Mouse (Mus musculus) spleen, adult 2 months (tissue): ENCODE measurements around the gene Gpc5. TPM values are rescaled to one million over a fixed set of nuclear protein-coding genes. Genes with fewer than 3 reads are reported as not detected.

Experiments used
- DNase-seq, 2 experiments: peaks; one replicate each; pipeline versions ENCODE4 v3.0.0 to v3.0.0-alpha.2; 2012 to 2021; ENCODE audit warnings: low spot score in 2 of 2, low read depth in 1 of 2
- H3K27ac ChIP-seq: fragments of 200-500 bp; 2 replicates; pipeline ENCODE4 v1.5.1; 2012; ENCODE audit warnings: low read length, inconsistent platforms; ENCODE audit not compliant: insufficient read depth
- H3K27me3 ChIP-seq: fragments of 200-500 bp; 2 replicates; pipeline ENCODE4 v1.6.1; 2012; ENCODE audit warnings: mild to moderate bottlenecking, moderate library complexity, low read length, inconsistent platforms; ENCODE audit not compliant: control insufficient read depth, insufficient read depth
- H3K36me3 ChIP-seq: fragments of 200-500 bp; 2 replicates; pipeline ENCODE4 v1.6.1; 2012; ENCODE audit warnings: mild to moderate bottlenecking, low read length, inconsistent platforms; ENCODE audit not compliant: control insufficient read depth, insufficient read depth
- H3K4me1 ChIP-seq: fragments of 200-500 bp; 2 replicates; pipeline ENCODE4 v1.6.1; 2011; ENCODE audit warnings: inconsistent platforms; ENCODE audit not compliant: control insufficient read depth, insufficient read depth, insufficient read length
- H3K4me3 ChIP-seq: fragments of 200-500 bp; 2 replicates; pipeline ENCODE4 v1.5.1; 2011; ENCODE audit warnings: mild to moderate bottlenecking, inconsistent platforms; ENCODE audit not compliant: insufficient read depth, insufficient read length; ENCODE audit errors: extremely low read depth
- CTCF ChIP-seq: fragments of 200-500 bp; IDR thresholded peaks from 2 replicates; pipeline ENCODE4 v1.5.1; 2011; ENCODE audit warnings: mild to moderate bottlenecking, inconsistent platforms; ENCODE audit not compliant: insufficient read depth, insufficient read length, insufficient replicate concordance; ENCODE audit errors: extremely low read depth
- POLR2A ChIP-seq: fragments of 200-500 bp; IDR thresholded peaks from 2 replicates; pipeline ENCODE4 v1.6.1; 2011; ENCODE audit warnings: low read depth, low read length, inconsistent platforms
- WGBS: fragments of 180-500 bp; shearing (Covaris S2); methylation state at CpG from one replicate; pipeline ENCODE4 v1.1.7; 2018; 5-methylcytosine and 5-hydroxymethylcytosine counted together
- polyA plus RNA-seq: library from polyadenylated mRNA; depleted of rRNA; stranded (reverse); fragments of >200 nt; gene quantifications from 2 replicates; pipeline ENCODE4 v1.2.3, GENCODE M21; 2012

Gene Gpc5
- polyA plus RNA-seq, 1 experiment: not detected

DNA sequence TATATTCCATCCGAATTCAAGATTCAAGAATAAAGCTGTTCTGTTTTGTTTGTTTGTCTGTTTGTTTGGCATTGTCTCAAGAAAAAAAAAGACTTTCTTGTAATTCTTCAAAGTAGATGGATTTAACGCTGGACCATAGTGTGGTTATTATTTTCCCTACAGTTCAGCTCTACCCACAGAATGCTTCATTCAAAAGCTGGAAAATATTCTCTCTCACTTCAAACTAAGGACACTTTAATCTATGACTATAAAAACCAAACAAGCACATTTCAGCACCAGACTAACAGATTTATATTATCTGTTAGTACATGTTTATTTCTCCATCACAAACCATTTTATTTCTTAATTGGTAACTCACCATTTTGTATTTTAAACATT is 489.2 kb downstream of the Gpc5 start:
- no peaks in the 10 kb centered on the region for H3K36me3 ChIP-seq
- TF ChIP-seq CTCF: no peak
- TF ChIP-seq POLR2A: no peak
- H3K27me3 ChIP-seq: no peaks in the 10 kb centered on the region
- no peak overlapping the region for H3K27ac ChIP-seq
- DNase-seq: no peak
- no peak overlapping the region for H3K4me3 ChIP-seq
- WGBS: 80% methylated on average over 2 of the region's 2 CpGs
- no peaks in the 10 kb centered on the region for H3K4me1 ChIP-seq

DNA sequence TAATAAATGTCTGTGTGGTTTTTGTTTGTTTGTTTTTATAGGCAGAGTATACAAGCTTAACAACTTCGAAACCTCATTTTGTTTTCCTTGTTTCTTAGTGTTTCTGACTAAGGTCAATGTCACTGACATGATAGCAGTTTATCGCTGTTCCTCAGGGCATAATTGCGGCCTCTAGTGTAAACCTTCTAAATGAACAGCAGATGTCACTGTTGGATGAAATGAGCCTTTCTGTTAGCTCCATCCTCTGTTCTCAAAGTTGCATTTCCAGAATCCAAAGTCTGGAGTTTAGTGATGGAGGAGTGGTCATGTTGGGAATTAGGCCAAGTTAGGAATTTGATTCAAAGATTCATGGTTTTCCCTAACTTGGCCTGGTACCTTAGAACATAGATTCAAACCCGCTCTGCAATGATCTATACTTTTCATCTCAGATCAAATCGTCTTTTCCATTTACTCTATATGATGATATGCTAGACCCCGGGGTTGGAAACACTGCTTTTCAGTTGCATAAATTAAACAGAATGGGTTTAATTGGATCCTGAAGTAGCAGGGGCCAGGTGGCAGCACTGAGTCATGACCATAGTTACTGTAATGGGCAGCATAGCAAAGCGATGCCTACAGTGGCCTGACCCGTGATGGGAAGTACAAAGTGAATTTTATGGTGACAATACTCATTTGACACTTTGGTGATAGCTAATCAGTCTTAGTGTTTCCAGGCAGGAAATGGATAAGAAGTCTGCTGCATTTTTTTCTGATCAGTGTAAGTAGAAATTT is 508.4 kb downstream of the Gpc5 start:
- Histone ChIP-seq H3K27ac (no peak overlapping the region), H3K27me3 (no peaks in the 10 kb centered on the region), H3K4me1 (no peaks in the 10 kb centered on the region), H3K4me3 (no peak overlapping the region), H3K36me3 (no peaks in the 10 kb centered on the region)
- 66% methylated on average over 8 of the region's 8 CpGs for WGBS
- DNase-seq: no peak
- TF ChIP-seq CTCF (no peak), POLR2A (no peak)

DNA sequence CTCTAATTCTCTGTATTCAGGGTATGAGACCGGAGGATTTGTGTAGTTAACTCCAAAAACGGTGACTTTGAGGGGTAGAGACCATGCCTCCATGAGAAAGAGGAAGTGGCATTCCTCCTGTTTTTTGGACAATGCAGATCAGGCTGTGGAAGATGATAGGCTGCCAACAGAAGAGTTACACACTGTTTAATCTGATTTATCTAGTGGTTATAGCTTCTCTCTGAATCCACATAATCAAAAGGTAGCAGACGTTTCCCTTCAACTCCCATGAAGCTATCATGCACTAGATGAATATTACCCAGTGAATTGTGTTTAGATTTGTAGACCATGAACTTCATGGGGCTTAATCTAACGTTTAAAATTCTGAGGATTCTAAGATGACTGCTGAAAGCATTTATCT is 522.1 kb downstream of the Gpc5 start:
- WGBS: 69% methylated on average over 4 of the region's 4 CpGs
- Histone ChIP-seq H3K4me1 (no peaks in the 10 kb centered on the region), H3K27me3 (no peaks in the 10 kb centered on the region), H3K4me3 (no peak overlapping the region), H3K27ac (no peak overlapping the region), H3K36me3 (no peaks in the 10 kb centered on the region)
- TF ChIP-seq POLR2A (no peak), CTCF (no peak)
- DNase-seq: no peak

DNA sequence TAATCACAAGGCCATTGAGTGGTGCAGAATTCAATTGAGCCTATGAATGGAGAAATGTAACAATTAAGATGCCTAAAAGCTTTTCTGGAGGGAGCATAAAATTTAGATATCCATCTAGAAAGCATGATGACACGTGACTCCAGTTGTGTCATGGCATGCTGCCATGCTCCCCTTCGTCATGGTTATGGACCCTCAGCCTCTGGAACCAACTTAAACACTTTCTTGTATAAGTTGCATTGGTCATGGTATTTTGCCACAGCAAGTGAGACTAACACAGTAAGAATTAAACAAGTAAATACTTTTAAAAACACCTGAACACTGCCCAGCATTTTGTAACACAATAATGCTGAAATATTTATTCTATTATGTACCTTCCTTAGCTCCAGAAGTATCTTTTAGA is 524.3 kb downstream of the Gpc5 start:
- no peaks in the 10 kb centered on the region for H3K27me3 ChIP-seq
- H3K4me3 ChIP-seq: no peak overlapping the region
- DNase-seq: no peak
- H3K27ac ChIP-seq: no peak overlapping the region
- 60% methylated on average over 2 of the region's 2 CpGs for WGBS
- no peaks in the 10 kb centered on the region for H3K36me3 ChIP-seq
- no peaks in the 10 kb centered on the region for H3K4me1 ChIP-seq
- TF ChIP-seq CTCF (no peak), POLR2A (no peak)

DNA sequence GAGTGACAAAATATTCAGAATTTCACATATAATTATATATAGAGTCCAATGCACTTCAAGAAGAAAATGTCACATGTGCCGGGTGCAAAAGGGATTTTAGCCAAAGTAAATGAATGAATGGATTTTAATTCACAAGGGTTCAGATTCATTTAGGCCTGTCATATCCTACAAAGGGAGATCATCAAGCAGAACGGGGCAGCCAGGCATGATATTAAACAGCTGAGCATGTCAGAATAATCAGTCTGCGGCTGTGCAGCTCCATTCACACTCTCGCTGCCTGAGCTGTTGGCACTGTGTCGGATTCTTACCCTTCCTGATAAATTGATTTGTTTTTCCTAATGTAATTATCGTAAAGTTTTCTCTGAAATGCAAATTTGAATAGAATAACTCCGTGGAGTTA is 524.8 kb downstream of the Gpc5 start:
- H3K4me3 ChIP-seq: no peak overlapping the region
- no peak overlapping the region for H3K27ac ChIP-seq
- no peaks in the 10 kb centered on the region for H3K27me3 ChIP-seq
- TF ChIP-seq CTCF (no peak), POLR2A (no peak)
- no peaks in the 10 kb centered on the region for H3K4me1 ChIP-seq
- no peaks in the 10 kb centered on the region for H3K36me3 ChIP-seq
- 74% methylated on average over 7 of the region's 7 CpGs for WGBS
- DNase-seq: no peak

GRCm38 (mm10) chr14:115620473-115620872 is 528.5 kb downstream of the Gpc5 start:
- TF ChIP-seq POLR2A: no peak
- no peak for TF ChIP-seq CTCF
- no peaks in the 10 kb centered on the region for H3K36me3 ChIP-seq
- H3K4me1 ChIP-seq: no peaks in the 10 kb centered on the region
- H3K4me3 ChIP-seq: no peak overlapping the region
- no peak for DNase-seq
- H3K27me3 ChIP-seq: no peaks in the 10 kb centered on the region
- no peak overlapping the region for H3K27ac ChIP-seq

DNA sequence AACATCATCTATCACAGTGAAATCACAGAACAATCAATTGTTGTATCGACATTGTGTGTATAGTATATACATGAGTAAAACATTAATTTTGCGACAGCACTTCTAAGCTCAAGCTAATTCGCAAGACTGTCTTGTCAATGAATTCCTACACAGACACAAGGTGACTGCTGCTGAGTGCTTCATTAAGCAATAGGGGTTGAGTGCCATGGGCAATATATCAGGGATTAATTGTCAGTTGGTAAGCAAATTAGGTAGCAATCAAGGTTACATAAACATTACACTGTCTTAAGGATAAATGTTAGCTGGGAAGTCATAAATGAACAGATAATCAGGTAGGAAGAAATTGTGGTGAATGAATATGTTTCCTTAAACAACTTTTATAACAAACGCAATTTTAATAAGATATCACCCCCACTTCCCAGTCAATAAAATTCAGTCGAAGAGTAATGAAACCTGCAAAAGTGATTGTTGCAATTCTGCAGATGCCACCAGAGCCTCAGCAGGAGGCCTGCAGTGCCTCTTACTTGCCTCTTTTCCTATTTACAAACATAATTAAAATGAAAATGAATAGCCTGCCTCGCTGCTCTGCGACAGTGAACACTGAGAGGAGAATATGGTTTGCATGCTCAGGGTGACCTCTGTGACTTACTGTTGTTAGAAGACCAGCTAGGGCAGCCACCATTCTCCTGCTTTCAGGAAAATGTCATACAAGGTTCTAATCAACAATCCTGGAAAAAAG is 539.3 kb downstream of the Gpc5 start:
- no peak for TF ChIP-seq POLR2A
- TF ChIP-seq CTCF: no peak
- no peaks in the 10 kb centered on the region for H3K4me1 ChIP-seq
- DNase-seq: no peak
- H3K4me3 ChIP-seq: no peak overlapping the region
- no peak overlapping the region for H3K27ac ChIP-seq
- no peaks in the 10 kb centered on the region for H3K36me3 ChIP-seq
- 84% methylated on average over 7 of the region's 7 CpGs for WGBS
- no peaks in the 10 kb centered on the region for H3K27me3 ChIP-seq
